15 mouse cellular contexts compared by ENCODE assay signal in genomic region chr7:124270734-124271133, GRCm38 (mm10).
DNase-seq lines count a peak whose midpoint lies in the region; ATAC-seq and TF ChIP-seq lines count a peak whose summit lies in the region.
"Had no signal": no experiment of that assay in that cellular context is flagged by ENCODE, and none has a peak within 500 bp of the region (broad histone marks: within the 10 kb centered on the region; RNA-seq: fewer than 3 reads in every experiment).

No protein-coding gene starts in this region.

- peak; percentile 62 for TF ChIP-seq CTCF in hindbrain, postnatal 0 days (IDR thresholded peaks at IDR 0.05; ENCODE audit: low read depth)

- no peaks in the 10 kb centered on the region for H3K36me3 ChIP-seq in hindbrain, postnatal 0 days (ENCODE audit: insufficient read depth, low read length)
- H3K36me3 ChIP-seq in stomach, embryonic 14.5 days (ENCODE audit: control insufficient read depth, insufficient read depth, low read length), result no peaks in the 10 kb centered on the region
- H3K36me3 ChIP-seq: embryonic facial prominence, embryonic 15.5 days; G1E; heart, embryonic 13.5 days; limb, embryonic 15.5 days; lung, embryonic 15.5 days had no signal

- no peak overlapping the region for H3K4me3 ChIP-seq in hindbrain, postnatal 0 days (ENCODE audit: low read length)
- H3K4me3 ChIP-seq in stomach, embryonic 14.5 days (ENCODE audit: low read depth, low read length), result no peak overlapping the region
- H3K4me3 ChIP-seq: embryonic facial prominence, embryonic 15.5 days; heart, embryonic 13.5 days; limb, embryonic 15.5 days; lung, embryonic 15.5 days had no signal

- no peak for ATAC-seq in hindbrain, postnatal 0 days
- ATAC-seq in stomach, embryonic 14.5 days (ENCODE audit: insufficient number of reproducible peaks, insufficient read depth, low FRiP score, low read depth), result peak; percentile 28; the same call in 1 of the 2 replicates

- no peaks in the 10 kb centered on the region for H3K4me1 ChIP-seq in hindbrain, postnatal 0 days (ENCODE audit: insufficient read depth, low read length)
- H3K4me1 ChIP-seq in stomach, embryonic 14.5 days (ENCODE audit: control insufficient read depth, insufficient read depth, low read length), result no peaks in the 10 kb centered on the region
- H3K4me1 ChIP-seq: embryonic facial prominence, embryonic 15.5 days; heart, embryonic 13.5 days; limb, embryonic 15.5 days; lung, embryonic 15.5 days had no signal

- intact Hi-C loops in left cerebral cortex, postnatal 4 days (cut with DNase I), result no loop called here
- intact Hi-C loops in left cerebral cortex, postnatal 36 days (cut with DNase I), result no loop called here

- no peak overlapping the region for H3K27ac ChIP-seq in hindbrain, postnatal 0 days
- H3K27ac ChIP-seq in stomach, embryonic 14.5 days (ENCODE audit: low read length), result no peak overlapping the region
- H3K27ac ChIP-seq: embryonic facial prominence, embryonic 15.5 days; heart, embryonic 13.5 days; limb, embryonic 15.5 days; lung, embryonic 15.5 days had no signal

- H3K27me3 ChIP-seq in hindbrain, postnatal 0 days (ENCODE audit: insufficient read depth, low read length), result no peaks in the 10 kb centered on the region
- no peaks in the 10 kb centered on the region for H3K27me3 ChIP-seq in stomach, embryonic 14.5 days (ENCODE audit: control insufficient read depth, insufficient read depth, low read length)
- H3K27me3 ChIP-seq: embryonic facial prominence, embryonic 15.5 days; heart, embryonic 13.5 days; limb, embryonic 15.5 days; lung, embryonic 15.5 days had no signal

- no peaks in the 10 kb centered on the region for H3K9me3 ChIP-seq in hindbrain, postnatal 0 days (ENCODE audit: low read length)
- H3K9me3 ChIP-seq in stomach, embryonic 14.5 days (ENCODE audit: control insufficient read depth, low read depth, low read length), result no peaks in the 10 kb centered on the region
- H3K9me3 ChIP-seq: embryonic facial prominence, embryonic 15.5 days; heart, embryonic 13.5 days; limb, embryonic 15.5 days; lung, embryonic 15.5 days had no signal

- no peak overlapping the region for H3K9ac ChIP-seq in hindbrain, postnatal 0 days (replicated peaks; ENCODE audit: low read length)
- H3K9ac ChIP-seq in stomach, embryonic 14.5 days (replicated peaks; ENCODE audit: low read depth, low read length), result no peak overlapping the region
- H3K9ac ChIP-seq: embryonic facial prominence, embryonic 15.5 days; heart, embryonic 13.5 days; limb, embryonic 15.5 days; lung, embryonic 15.5 days had no signal

- peak; percentile 2 for DNase-seq in embryo, embryonic 11 days
- DNase-seq in embryo, embryonic 10.5 days (ENCODE audit: low spot score), result no peak
- DNase-seq in left cerebral cortex, postnatal 4 days, result peak; percentile 76
- DNase-seq in left cerebral cortex, postnatal 36 days (ENCODE audit: low spot score in 2 of 2), result no peak
- peak; percentile 74 for DNase-seq in hindbrain, postnatal 0 days (ENCODE audit: low spot score)
- DNase-seq in layer of hippocampus, adult 9-10 months (ENCODE audit: low spot score), result no peak
- DNase-seq: adrenal gland, postnatal 36 days; gastrocnemius, postnatal 36 days; thymus, adult 2 months had no signal

- no peak overlapping the region for H3K4me2 ChIP-seq in hindbrain, postnatal 0 days (ENCODE audit: low read depth, low read length)
- no peak overlapping the region for H3K4me2 ChIP-seq in stomach, embryonic 14.5 days (replicated peaks; ENCODE audit: low read depth, low read length)
- H3K4me2 ChIP-seq: embryonic facial prominence, embryonic 15.5 days; heart, embryonic 13.5 days; limb, embryonic 15.5 days; lung, embryonic 15.5 days had no signal

Comparison
In these comparisons a context has a peak if more than half of its experiments do, and no peak if none do; other contexts are left out.
1. DNase-seq: peak in embryo, embryonic 11 days (single experiment), left cerebral cortex, postnatal 4 days (single experiment) and hindbrain, postnatal 0 days (single experiment); none in embryo, embryonic 10.5 days (single experiment), left cerebral cortex, postnatal 36 days (0 of 2) and layer of hippocampus, adult 9-10 months (single experiment).